Mouse (Mus musculus): ENCODE measurements around the gene Bpifa3.
"Not testable (repeated sequence)": the region's sequence is repeated elsewhere in the genome, so short reads cannot be mapped to it uniquely, and the experiment has no call there.

Bpifa3 gene

GRCm38 (mm10) chr2:154130120-154130519 is at the start of gene Bpifa3:
Bpifa3 (plus strand) TSS chr2:154130336.
- no peak for DNase-seq (ENCODE audit: low read depth, low spot score)

GRCm38 (mm10) chr2:154097734-154098133 is 32.4 kb upstream of the Bpifa3 start:
- DNase-seq (ENCODE audit: low read depth, low spot score) = no peak

- DNase-seq (ENCODE audit: low read depth, low spot score) = no peak
These were observed 12.8 kb upstream of the Bpifa3 start for GRCm38 (mm10) chr2:154117381-154117780.

- DNase-seq (ENCODE audit: low read depth, low spot score) = no peak
These were observed 12.4 kb downstream of the Bpifa3 start, which contains the start of gene Bpifa1 for GRCm38 (mm10) chr2:154142580-154142979. Bpifa1 (plus strand) TSS chr2:154142880.

GRCm38 (mm10) chr2:154143735-154144134 is 13.6 kb downstream of the Bpifa3 start:
- no peak for DNase-seq (ENCODE audit: low read depth, low spot score)

GRCm38 (mm10) chr2:154147496-154147895 is 17.4 kb downstream of the Bpifa3 start:
- DNase-seq (ENCODE audit: low read depth, low spot score) = no peak

GRCm38 (mm10) chr2:154158433-154158832 is 28.3 kb downstream of the Bpifa3 start:
- DNase-seq (ENCODE audit: low read depth, low spot score) = peak; percentile 71

- no peak for DNase-seq (ENCODE audit: low read depth, low spot score)
These were observed 32.2 kb downstream of the Bpifa3 start, which contains the start of gene Bpifa5 for GRCm38 (mm10) chr2:154162307-154162706. Bpifa5 (plus strand) TSS chr2:154162607.

GRCm38 (mm10) chr2:154163306-154163705 is 33.2 kb downstream of the Bpifa3 start:
- DNase-seq (ENCODE audit: low read depth, low spot score) = no peak

GRCm38 (mm10) chr2:154169172-154169571 is 39.0 kb downstream of the Bpifa3 start:
- DNase-seq (ENCODE audit: low read depth, low spot score) = no peak

- no peak for DNase-seq (ENCODE audit: low read depth, low spot score)
These were observed 41.5 kb downstream of the Bpifa3 start for GRCm38 (mm10) chr2:154171621-154172020.

- DNase-seq (ENCODE audit: low read depth, low spot score) = peak; percentile 28
These were observed 43.2 kb downstream of the Bpifa3 start for GRCm38 (mm10) chr2:154173313-154173712.

- not testable (repeated sequence) for DNase-seq (ENCODE audit: low read depth, low spot score)
These were observed 51.8 kb downstream of the Bpifa3 start for GRCm38 (mm10) chr2:154181900-154182299.

- not testable (repeated sequence) for DNase-seq (ENCODE audit: low read depth, low spot score)
These were observed 52.9 kb downstream of the Bpifa3 start for GRCm38 (mm10) chr2:154183061-154183460.

GRCm38 (mm10) chr2:154185319-154185718 is 55.2 kb downstream of the Bpifa3 start:
- no peak for DNase-seq (ENCODE audit: low read depth, low spot score)

- DNase-seq (ENCODE audit: low read depth, low spot score) = no peak
These were observed 55.6 kb downstream of the Bpifa3 start for GRCm38 (mm10) chr2:154185748-154186147.

GRCm38 (mm10) chr2:154187468-154187867 is 57.3 kb downstream of the Bpifa3 start:
- peak; percentile 81 for DNase-seq (ENCODE audit: low read depth, low spot score)

Data from ZHBTc4 (cell line).